Mouse (Mus musculus) ES-E14 (cell line): ENCODE results near the gene 4930402H24Rik. TPM values are rescaled to one million over a fixed set of nuclear protein-coding genes. Genes with fewer than 3 reads are reported as not detected.

Source experiments
- DNase-seq: peaks from one replicate; pipeline ENCODE4 v3.0.0-alpha.2; 2013; ENCODE audit warnings: low read depth, low spot score
- H3K27ac ChIP-seq: 2 replicates; pipeline ENCODE4 v1.5.1; 2012; ENCODE audit warnings: low read depth, mild to moderate bottlenecking, low read length, moderate library complexity, mixed read lengths; ENCODE audit not compliant: poor library complexity, insufficient read depth, severe bottlenecking
- H3K36me3 ChIP-seq: 2 replicates; pipeline ENCODE4 v1.6.1; 2012; ENCODE audit warnings: mild to moderate bottlenecking, low read length, moderate library complexity, mixed read lengths; ENCODE audit not compliant: control insufficient read depth, poor library complexity, insufficient read depth, severe bottlenecking
- H3K4me1 ChIP-seq, 2 experiments: fragments of 150-350 bp in 1 of 2; sonication (generic) in 1 of 2; 2 replicates each; pipeline ENCODE4 v1.6.1; 2012; ENCODE audit warnings: low read length in 2 of 2, mild to moderate bottlenecking in 1 of 2, mixed read lengths in 1 of 2; ENCODE audit not compliant: control insufficient read depth in 2 of 2, insufficient read depth in 2 of 2, poor library complexity in 1 of 2
- H3K4me3 ChIP-seq, 2 experiments: fragments of 150-350 bp in 1 of 2; sonication (generic) in 1 of 2; 2 replicates each; pipeline ENCODE4 v1.5.1; 2012; ENCODE audit warnings: low read length in 2 of 2, low read depth in 1 of 2, mild to moderate bottlenecking in 1 of 2, mixed read lengths in 1 of 2; ENCODE audit not compliant: insufficient read depth in 1 of 2, poor library complexity in 1 of 2, severe bottlenecking in 1 of 2
- H3K9ac ChIP-seq: 2 replicates; pipeline ENCODE4 v1.6.1; 2012; ENCODE audit warnings: low read depth, mild to moderate bottlenecking, low read length, mixed read lengths; ENCODE audit not compliant: poor library complexity, insufficient read depth, severe bottlenecking
- H3K9me3 ChIP-seq: fragments of 150-350 bp; sonication (generic); 2 replicates; pipeline ENCODE4 v1.6.1; 2012; ENCODE audit warnings: low read depth, mild to moderate bottlenecking, low read length; ENCODE audit not compliant: control insufficient read depth, insufficient read depth
- CHD2 ChIP-seq: IDR thresholded peaks from 2 replicates; pipeline ENCODE4 v1.6.1; 2014; ENCODE audit warnings: mild to moderate bottlenecking, low read depth, low read length, inconsistent platforms
- HCFC1 ChIP-seq: IDR thresholded peaks from 2 replicates; pipeline ENCODE4 v1.6.1; 2012; ENCODE audit warnings: low read length, inconsistent platforms, borderline replicate concordance; ENCODE audit not compliant: insufficient read depth
- MAFK ChIP-seq: IDR thresholded peaks from 2 replicates; pipeline ENCODE4 v1.6.1; 2014; ENCODE audit warnings: mild to moderate bottlenecking, low read depth, low read length, inconsistent platforms; ENCODE audit not compliant: insufficient read depth
- ZC3H11A ChIP-seq: IDR thresholded peaks from 2 replicates; pipeline ENCODE4 v1.6.1; 2012; ENCODE audit warnings: low read depth, mild to moderate bottlenecking, inconsistent platforms, low read length, borderline replicate concordance
- ZNF384 ChIP-seq: IDR thresholded peaks from 2 replicates; pipeline ENCODE4 v1.6.1; 2012; ENCODE audit warnings: low read depth, low read length, inconsistent platforms
- in situ Hi-C, 2 experiments: fragments of 600-800 bp; cut with MboI; formaldehyde crosslinking; loops; one replicate each; pipeline ENCODE4 v1.15.1; 2025; ENCODE audit warnings: low sequenced_read_pairs in 2 of 2, inconsistent platforms in 1 of 2; ENCODE audit not compliant: unreplicated experiment in 2 of 2
- total RNA-seq: library from RNA; depleted of rRNA; stranded (reverse); fragments of 300-350 nt; gene quantifications from 2 replicates; pipeline ENCODE4 v1.2.3, GENCODE M21; 2012

The 4930402H24Rik gene
- total RNA-seq, 1 experiment, result 11.9 TPM

DNA sequence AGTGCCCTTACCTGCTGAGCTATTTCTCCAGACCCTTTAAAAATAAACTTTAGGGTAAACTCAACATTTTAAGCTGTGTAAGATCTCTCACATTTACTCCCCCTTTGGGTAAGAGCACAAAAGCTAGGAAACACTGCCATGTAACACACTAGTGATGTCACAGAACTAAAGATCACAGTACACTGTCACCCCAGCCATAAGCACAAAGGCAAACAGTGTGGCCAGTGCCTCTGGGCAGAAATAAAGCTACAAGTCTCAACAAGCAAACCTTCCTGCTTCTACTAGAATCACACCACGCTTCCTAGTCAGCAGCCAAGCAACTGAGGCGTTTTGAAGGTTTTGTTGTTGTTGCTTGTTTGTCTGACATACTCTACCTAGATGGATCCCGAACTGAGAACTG lies 72.5 kb downstream of the 4930402H24Rik start:
- H3K36me3 ChIP-seq, result no peaks in the 10 kb centered on the region
- no peak overlapping the region for H3K4me3 ChIP-seq
- in situ Hi-C loops, result no loop called here
- no peak for DNase-seq
- no peak overlapping the region for H3K9ac ChIP-seq
- TF ChIP-seq MAFK (no peak), ZNF384 (no peak), ZC3H11A (no peak), CHD2 (no peak), HCFC1 (no peak)
- 0 out of 4 replicates have a peak, but pooled peaks cover 0 to 3% of the 10 kb centered on the region in 2 experiments for H3K4me1 ChIP-seq
- H3K27ac ChIP-seq, result no peak overlapping the region
- H3K9me3 ChIP-seq, result no peaks in the 10 kb centered on the region

DNA sequence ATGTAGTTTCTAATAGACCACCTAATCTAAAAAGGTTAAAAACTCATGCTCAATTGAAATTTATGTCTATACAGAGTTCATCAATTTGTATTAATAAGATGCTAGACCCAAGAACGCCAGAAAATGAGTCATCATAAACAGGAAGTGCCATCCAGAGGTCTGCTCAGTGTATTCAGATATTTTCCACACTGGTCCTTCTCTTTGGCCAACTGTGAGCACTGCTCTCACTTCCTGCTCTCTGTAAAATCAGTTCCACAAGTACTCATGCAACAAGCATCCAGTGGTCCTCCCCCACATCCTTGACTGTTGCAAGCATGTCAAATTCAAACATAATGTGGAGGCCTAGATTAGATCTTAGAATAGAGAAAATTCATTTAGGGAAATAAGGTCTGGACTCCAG lies 73.6 kb downstream of the 4930402H24Rik start:
- no peak for DNase-seq
- H3K4me3 ChIP-seq, result no peak overlapping the region
- TF ChIP-seq ZNF384, result no peak
- no peak for TF ChIP-seq ZC3H11A
- TF ChIP-seq MAFK, result no peak
- TF ChIP-seq HCFC1, result no peak
- no peak for TF ChIP-seq CHD2
- no peaks in the 10 kb centered on the region for H3K36me3 ChIP-seq
- no peak overlapping the region for H3K9ac ChIP-seq
- no peaks in the 10 kb centered on the region for H3K4me1 ChIP-seq
- H3K27ac ChIP-seq, result no peak overlapping the region
- no peaks in the 10 kb centered on the region for H3K9me3 ChIP-seq
- in situ Hi-C loops, result no loop called here

GRCm38 (mm10) chr2:130832012-130832411 lies 74.2 kb downstream of the 4930402H24Rik start:
- no peak for DNase-seq
- H3K36me3 ChIP-seq, result no peaks in the 10 kb centered on the region
- in situ Hi-C loops, result no loop called here

DNA sequence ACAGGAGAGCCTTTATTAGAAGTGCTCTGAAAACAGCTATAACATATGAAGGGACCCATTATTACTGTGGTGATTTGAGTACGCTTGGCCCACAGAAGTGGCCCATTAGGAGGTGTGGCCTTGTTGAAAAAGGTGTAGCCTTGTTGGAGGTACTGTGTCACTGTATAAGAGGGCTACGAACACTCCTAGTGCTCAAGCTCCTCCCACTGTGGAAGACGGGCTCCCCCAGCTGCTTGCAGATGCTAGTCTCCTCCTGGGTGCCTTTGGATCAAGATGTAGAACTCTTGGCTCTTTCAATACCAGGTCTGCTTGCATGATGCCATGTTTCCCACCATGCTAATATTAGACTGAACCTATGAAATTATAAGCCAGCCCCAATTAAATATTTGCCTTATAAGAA lies 76.0 kb downstream of the 4930402H24Rik start:
- H3K4me3 ChIP-seq, result no peak overlapping the region
- H3K27ac ChIP-seq, result no peak overlapping the region
- no peaks in the 10 kb centered on the region for H3K9me3 ChIP-seq
- H3K4me1 ChIP-seq, result no peaks in the 10 kb centered on the region
- no peak for DNase-seq
- no peaks in the 10 kb centered on the region for H3K36me3 ChIP-seq
- H3K9ac ChIP-seq, result no peak overlapping the region
- in situ Hi-C loops, result no loop called here
- no peak for TF ChIP-seq ZNF384
- no peak for TF ChIP-seq MAFK
- no peak for TF ChIP-seq CHD2
- no peak for TF ChIP-seq ZC3H11A
- no peak for TF ChIP-seq HCFC1

More at GRCm38 (mm10) chr2:130832012-130832411, 74.2 kb downstream of the 4930402H24Rik start:
- Histone ChIP-seq H3K4me3 (no peak overlapping the region), H3K27ac (no peak overlapping the region), H3K4me1 (no peaks in the 10 kb centered on the region), H3K9ac (no peak overlapping the region), H3K9me3 (no peaks in the 10 kb centered on the region)
- no peak for TF ChIP-seq MAFK
- no peak for TF ChIP-seq ZC3H11A
- TF ChIP-seq HCFC1, result no peak
- no peak for TF ChIP-seq ZNF384
- TF ChIP-seq CHD2, result no peak

GRCm38 (mm10) chr2:130829496-130829895 lies 76.7 kb downstream of the 4930402H24Rik start:
- Histone ChIP-seq H3K4me3 (no peak overlapping the region), H3K36me3 (no peaks in the 10 kb centered on the region), H3K27ac (no peak overlapping the region), H3K9me3 (no peaks in the 10 kb centered on the region), H3K9ac (no peak overlapping the region), H3K4me1 (no peaks in the 10 kb centered on the region)
- in situ Hi-C loops, result no loop called here
- TF ChIP-seq HCFC1, result no peak
- TF ChIP-seq ZNF384, result no peak
- TF ChIP-seq CHD2, result no peak
- TF ChIP-seq MAFK, result no peak
- no peak for TF ChIP-seq ZC3H11A
- DNase-seq, result no peak
